Mouse (Mus musculus) CD8-positive naive resting alpha-beta T cell, adult 2 months (primary cell): Measurements from ENCODE around the gene Mepce.
"Not testable (repeated sequence)": the region's sequence is repeated elsewhere in the genome, so short reads cannot be mapped to it uniquely, and the experiment has no call there.

ENCODE experiments used
- DNase-seq, 2 experiments: peaks; one replicate each; pipeline ENCODE4 v3.0.0; 2022; ENCODE audit warnings: low read depth in 2 of 2, low spot score in 2 of 2

The Mepce gene

DNA sequence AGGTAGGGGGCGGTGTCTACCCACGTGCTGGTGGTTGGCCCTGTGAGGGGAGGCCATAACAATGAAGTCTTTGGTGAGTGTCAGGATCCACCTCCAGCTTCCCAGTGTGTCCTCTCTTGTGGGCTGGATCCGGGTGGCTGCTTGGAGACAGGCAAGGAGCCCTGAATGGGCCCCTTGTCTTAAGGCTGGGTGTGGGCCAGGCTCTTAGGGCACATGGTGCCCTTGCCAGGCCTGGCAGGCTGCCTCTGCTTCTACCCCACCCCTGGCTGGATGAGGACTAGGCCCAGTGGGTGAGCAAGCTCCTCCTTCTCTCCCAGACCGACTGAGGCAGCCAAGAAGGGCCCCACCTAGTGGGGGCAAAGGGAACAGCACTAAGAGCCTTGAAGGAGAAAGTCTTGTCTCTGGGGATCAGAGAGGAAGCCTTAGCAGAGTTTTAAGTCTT, 27.5 kb downstream of the Mepce start:
- peak; percentile 69 to 80 for DNase-seq

DNA sequence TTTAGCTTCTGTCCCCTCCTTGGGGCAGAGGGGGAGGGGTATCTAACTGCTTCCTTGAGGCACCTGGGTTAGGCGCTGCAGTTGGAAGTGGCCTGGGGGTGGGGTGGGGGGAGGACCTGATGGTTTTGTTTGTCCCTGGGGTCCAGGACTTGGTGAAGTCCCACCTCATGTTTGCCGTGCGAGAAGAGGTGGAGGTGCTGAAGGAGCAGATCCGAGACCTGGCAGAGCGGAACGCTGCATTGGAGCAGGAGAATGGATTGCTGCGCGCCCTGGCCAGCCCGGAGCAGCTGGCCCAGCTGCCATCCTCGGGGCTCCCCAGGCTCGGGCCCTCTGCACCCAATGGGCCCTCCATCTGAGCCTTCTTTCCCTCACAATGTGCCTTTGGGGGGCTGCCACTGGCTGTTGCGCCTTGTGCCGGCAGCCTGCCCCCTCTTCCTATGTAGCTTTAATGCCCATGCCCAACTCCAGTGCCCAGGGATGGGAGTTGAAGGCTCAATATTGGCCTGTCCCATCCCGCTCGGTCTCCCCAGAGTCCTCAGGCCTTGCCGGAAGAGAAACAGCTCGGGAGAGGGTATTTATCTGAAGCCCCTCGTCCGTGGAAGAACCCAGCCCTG, 28.4 kb downstream of the Mepce start:
- DNase-seq, result no peak

DNA sequence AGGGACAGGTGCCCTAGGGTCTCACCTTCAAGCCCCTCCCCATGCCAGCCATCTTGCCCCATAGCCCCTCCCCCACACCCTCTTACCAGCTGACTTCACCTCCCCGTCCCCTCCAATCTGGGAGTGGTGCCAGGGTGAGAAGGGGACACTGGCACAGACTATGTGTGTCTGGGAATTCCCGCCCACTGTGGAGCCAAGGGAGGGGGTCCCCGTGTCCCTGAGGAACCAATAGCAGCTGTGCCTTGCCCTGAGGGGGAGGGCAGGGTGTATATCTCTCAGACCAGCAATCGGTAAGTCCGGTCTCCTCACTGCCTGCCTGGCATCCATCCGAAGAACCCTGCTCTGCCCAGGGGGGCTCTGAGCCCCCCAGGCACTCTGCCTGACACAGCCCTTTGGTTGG, 29.6 kb downstream of the Mepce start:
- DNase-seq, result no peak

DNA sequence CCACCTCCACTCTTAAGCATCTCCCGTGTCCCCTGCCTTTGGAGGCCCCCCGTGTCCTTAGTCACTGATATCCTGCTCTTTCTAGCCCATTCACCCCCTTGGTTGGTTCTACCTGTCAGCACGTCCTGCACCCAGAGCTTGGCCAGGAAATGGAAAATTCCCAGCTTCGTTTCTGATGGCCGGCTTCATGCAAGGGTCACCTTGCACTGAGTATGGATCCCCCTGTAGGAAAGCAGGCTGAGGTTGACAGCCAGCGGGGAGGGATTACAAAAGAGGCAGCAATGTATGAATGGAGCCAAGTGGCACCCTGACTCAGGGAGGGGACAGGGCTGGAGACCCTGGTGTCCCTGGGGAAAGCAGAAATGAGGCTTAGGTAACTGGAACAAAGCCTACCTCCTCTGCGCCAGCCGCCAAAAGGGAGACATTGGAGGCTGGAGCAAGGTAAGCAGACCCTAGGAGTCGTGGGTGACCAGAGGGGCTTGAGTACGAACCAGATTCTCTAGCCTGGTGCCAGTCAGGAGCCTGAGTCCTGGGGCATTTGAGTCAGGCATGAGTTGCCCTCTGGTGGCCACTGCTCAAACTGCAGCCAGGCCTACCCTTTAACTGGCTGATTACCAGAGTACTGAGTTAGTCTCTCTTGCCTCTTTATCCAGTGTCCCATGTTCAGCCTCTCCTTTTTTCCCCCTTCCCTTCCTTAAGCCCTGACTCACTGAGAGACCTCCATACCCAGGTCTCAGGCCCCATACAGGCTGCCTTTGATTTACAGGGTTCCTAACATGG, 30.4 kb downstream of the Mepce start:
- peak; percentile 81 to 88 for DNase-seq

DNA sequence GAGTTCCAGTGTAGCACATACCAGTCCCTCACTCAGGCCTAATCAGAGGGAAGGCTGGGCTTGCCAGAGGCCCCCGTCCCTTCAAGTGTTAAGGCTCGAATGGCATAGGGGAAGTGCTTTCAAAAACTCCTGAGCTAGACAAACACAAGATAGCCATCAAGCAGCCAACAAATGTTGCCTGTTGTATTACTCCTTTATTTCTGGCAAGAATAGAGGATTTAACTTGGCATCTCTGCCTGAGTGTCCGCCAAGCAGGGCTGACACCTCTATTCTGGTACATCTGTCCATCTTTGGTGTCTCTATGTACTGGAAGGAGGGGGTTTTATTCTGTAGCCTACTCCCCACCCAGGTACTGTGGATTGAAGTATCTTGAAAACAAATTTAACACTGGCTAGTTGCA, 31.3 kb downstream of the Mepce start:
- no peak for DNase-seq

DNA sequence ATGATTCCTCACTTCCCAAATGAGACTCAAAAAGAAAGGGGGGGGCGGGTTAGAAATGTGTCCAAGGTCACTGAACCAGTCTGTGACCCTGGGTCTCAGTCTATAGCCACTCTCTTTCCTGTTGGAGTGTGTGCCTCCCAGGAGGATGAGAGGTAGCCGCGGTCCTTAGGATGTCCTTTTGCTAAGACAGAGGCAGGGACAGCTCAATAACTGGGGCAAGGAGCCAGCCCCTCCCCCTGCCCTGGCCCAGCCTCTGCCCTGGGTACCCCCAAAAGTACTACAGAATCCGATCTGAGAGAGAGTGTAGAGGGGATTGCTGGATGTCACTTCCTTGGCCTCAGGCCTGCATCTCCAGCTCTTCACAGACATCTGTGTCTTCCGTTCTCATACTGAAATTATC, 32.0 kb downstream of the Mepce start:
- no peak for DNase-seq

DNA sequence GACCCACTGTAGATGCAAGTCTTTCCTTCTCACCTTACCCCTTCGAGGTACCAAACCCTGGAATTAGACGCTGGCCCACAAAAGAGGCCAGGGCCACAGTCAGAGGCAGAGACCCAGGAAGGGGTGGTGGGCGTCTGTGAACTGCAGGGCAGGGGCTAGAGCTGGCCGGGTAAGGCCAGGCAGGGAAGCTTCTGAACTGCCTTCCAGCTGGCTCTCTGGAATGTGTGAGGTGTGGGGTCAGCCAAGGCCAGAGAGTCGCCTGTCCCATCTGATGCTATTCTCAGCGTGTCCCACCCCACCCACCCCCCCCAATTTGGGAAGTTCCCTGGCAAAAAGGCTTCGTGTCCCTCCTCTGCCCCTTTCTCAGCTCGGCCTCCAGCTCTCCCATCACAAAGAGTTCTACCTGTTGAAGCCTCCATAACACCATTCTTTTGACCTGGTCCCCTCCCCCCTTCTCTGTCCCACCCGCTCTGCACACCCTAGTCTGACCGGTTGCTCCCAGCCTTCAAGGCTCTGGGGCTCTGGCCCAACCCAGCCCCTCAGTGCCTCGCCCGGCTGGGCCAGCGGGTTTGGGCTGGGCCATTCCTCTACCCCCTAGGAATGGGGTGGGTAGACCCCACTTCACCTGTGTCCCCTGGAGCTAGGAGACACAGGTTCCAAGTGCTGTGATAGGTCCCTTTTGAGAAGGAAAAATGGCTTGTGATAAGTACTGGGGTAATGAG, 34.2 kb downstream of the Mepce start:
- DNase-seq, result no peak

DNA sequence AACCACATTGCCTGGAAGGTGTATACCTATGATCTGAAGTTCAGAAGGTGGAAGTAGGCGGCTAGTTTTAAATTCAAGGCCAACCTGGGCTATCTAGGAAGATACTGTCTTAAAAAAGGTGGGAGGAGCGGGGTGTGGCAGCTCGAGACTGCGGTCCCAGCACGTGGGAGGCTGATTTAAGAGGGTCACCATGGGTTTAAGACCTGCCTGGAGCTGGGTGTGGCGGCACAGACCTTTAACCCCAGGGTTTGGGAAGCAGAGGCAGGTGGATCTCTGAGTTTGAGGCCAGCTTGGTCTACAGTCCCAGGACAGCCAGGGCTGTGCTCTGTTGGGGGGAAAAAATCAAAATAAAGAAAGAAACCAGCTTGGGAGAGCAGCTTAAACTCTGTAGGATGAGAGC, 35.5 kb downstream of the Mepce start:
- no peak for DNase-seq

DNA sequence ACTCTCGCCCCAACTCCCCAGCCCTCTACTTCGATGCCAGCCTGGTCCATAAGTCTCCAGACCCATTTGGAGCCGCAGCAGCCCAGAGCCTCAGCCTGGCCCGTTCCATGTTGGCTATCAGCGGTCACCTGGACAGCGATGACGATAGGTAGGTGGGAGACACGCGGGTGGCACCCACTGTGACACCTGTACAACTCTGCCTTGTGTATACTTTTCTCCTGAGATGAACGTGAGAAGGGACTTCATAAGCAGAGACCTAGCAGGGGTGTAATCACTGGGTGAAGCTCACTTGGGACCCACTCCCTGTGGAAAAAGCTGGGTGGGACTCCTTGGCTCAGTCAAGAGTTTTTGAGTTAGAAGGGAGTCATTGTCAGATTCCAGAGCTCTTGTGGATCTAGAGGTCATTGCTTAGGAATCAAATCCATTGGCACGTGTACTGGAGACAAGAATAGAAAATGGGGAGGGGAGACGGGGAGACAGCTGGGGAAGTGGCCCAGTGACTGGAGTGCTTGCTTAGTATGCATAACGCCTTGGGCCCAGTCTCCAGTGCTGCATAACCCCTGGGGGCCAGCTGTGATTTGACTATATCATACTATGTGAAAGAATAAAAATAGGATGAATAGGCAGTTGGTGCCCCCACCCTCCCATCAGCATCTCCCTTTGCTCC, 36.1 kb downstream of the Mepce start:
- no peak for DNase-seq

DNA sequence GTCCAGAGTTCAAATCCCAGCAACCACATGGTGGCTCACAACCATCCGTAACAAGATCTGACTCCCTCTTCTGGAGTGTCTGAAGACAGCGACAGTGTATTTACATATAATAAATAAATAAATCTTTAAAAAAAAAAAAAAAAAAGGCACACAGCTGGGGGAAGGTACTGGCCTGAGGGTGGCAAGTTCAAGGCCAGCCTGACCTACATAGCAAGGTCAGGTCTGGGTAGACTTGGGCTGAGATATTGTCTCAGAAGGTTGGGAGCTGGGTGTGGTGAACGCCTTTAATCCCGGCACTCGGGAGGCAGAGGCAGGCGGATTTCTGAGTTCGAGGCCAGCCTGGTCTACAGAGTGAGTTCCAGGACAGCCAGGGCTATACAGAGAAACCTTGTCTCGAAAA, 37.2 kb downstream of the Mepce start:
- not testable (repeated sequence) for DNase-seq

DNA sequence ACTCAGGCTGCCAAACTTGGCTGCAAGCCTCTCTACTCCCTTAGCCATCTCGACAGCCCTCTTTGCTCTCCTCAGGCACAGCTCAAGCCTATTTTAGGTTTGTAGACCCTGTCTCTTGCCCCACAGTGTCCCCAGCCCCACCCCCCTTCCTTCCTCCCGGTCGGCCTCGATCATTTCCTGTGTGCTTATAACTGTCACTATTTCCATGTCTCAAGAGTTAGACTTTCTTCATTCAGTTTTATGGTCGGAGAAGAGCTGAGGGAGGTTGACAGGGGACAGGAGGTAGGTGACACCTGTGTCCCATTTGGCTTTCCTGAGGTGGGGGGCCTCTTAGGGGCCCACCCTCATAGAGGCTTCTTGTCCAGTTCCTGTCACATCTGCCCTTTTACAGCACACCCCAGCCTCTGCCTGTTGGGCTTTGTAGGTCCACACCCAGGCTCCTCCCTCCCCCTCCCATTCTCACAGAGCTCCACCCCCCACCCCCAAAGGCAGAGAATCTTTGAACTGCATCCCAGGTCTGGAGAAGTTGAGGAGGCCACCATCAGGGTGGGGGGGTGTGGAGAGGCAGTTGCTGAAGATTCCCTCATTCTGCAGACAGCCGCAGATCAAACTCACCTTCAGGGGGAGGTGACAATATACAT, 38.1 kb downstream of the Mepce start:
- no peak for DNase-seq

DNA sequence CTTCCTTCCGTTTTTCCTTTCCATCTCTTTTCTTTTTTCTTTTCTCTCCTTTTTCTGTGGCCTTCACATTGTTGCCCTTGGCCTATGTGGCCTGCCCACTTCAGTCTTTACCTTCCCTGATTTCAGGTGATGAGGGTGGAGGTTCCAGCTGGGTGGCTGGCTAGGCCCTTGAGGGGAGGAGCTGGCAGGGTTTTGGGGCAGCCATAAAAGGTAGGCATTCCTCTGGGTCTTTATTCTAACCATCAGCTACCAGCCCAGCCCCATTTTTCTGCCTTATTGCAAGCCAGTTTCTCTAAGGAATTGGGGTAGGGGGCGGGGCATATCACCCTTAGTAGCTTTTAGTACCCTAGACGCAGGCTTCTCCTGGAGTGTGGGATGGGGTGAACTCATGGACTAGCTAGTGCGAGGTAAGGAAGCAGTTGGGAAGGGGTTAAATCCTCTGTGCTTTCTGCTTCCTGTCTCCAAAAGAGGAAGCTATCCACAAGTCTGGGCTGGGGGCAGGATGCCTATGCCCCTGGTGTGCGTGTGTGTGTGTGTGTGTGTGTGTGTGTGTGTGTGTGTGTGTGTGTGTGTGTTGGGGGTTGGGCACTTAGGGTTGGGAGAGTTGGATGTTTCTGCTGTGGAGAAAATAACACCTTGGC, 39.2 kb downstream of the Mepce start:
- DNase-seq, result peak in 1 of 2 experiments; percentile 15

DNA sequence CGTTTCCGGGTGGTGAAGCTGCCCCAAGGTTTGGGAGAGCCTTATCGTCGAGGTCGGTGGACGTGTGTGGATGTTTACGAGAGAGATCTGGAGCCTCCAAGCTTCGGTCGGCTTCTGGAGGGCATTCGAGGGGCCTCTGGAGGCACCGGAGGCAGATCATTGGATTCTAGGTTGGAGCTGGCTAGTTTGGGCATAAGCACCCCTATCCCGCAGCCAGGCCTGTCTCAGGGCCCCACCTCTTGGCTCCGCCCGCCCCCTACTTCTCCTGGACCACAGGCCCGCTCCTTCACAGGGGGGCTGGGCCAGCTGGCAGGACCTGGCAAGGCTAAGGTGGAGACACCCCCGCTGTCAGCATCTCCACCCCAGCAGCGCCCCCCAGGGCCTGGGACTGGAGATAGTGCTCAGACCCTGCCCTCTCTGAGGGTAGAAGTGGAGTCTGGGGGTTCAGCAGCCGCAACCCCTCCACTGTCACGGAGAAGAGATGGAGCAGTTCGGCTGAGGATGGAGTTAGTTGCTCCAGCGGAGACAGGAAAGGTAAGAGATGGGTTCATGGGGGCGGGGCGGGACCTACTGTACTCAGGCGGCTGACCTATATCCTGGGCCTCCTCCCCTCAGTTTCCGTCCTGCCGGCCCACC, 40.0 kb downstream of the Mepce start:
- peak; percentile 25 to 36 for DNase-seq

DNA sequence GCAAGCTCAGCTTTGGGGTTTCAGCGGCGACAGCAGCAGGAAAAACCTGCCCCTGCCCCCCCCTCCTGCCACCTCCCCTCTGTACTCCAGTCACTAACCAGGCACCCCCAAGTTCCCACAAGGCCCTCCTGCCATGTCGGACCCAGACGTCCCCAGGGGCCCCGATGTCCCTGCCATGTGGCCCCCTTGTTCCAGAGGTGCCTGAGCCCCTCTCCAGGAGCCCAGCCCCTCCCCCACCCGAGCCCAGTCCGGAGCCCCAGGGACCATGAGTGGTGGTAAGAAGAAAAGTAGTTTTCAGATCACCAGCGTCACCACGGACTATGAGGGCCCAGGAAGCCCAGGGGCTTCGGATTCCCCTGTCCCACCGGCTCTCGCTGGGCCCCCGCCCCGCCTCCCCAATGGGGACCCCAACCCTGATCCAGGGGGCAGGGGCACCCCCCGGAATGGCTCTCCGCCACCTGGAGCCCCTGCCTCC, 40.6 kb downstream of the Mepce start:
- DNase-seq, result no peak

DNA sequence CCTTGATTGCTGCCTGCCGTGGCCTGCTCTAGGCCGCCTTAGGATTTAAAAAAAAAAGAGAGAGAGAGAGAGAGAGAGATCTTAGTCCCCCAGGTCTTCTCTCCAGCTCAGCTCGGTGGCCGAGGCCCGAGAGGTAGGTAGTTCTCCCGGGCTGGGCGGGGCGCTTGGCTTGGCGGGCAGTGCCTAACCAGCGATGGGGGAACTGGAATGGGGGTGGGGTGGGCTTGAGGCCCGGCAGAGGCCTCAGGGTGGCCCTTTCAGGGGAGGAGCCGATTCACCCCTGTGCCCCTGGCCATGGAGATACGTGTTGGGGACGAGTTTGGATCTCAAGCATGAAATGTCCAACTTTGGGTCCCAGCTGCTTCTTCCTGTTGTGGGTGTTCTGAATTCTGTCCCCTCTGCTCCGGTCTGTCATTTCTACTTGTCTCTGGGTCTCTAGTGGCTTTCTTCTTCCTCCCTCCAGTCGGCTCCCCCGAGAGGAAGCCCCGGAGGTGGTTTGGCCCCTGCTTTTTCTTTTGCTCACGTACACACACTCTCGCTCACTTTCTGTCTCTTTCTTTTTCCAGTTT, 41.1 kb downstream of the Mepce start:
- DNase-seq, result peak; percentile 29 to 54

DNA sequence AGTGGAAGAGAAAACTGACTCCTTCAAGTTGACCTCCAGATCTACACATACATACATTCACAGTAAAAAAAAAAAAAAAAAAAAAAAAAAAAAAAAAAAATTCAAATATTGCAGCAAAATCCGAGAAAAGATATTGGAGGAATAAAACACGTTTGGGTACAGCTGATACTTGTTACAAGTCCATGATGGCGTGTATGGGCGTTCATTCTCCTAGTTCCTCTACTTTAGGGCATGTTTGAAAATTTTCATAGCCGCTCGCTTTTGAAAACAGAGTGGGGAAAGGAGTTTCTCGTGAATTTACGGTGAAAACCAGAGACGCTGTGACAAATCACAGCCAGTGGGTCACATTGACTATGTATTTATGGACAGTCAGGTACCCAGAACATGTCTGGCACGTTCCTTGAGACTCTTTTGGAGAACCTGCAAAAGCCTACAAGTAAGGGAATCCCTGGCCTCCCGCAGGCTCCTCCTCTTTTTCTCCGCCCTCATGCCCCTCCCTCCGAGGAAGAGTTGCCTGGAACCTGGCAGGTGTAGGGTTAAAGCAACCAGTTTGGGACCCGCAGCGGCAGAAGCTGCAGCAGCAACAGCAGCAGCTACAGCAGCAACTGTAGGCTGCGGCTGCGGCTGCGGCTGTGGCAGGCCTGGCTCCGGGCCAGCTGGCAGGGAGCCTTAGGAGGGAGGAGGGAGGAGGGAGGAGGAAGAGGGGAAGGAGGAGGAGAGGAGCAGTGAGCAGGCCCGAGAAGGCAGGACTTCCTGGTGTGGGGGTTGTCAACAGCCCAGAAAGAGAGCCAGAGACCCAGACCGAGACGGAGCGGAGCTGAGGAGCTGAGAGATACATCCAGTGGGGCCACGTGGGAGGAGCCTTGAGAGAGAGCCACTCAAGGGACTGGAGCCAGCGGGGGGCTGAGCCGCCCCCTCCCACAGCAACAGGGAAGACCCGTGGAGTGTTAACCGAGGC, 42.0 kb downstream of the Mepce start, which contains the start of gene Tsc22d4:
Gene Tsc22d4 (plus strand): TSS at position 517 of the 958 bp plus-strand sequence.
- DNase-seq, result peak; percentile 88

DNA sequence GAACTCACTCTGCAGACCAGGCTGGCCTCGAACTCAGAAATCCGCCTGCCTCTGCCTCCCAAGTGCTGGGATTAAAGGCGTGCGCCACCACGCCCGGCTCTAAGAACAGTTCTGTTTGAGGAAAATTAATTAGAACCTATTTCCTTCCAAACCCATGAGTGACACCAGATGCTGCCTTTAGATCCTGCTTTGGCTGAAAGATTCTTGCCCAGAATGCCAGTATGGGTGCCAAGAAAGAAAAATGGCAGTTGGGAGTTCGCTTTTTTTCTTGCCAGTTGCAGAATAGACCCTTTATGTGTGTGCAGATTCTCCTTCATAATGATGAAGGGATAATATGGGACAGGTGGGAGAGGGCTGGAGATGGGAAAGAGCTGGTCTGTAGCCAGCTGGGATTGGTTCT, 43.3 kb downstream of the Mepce start:
- DNase-seq, result no peak

DNA sequence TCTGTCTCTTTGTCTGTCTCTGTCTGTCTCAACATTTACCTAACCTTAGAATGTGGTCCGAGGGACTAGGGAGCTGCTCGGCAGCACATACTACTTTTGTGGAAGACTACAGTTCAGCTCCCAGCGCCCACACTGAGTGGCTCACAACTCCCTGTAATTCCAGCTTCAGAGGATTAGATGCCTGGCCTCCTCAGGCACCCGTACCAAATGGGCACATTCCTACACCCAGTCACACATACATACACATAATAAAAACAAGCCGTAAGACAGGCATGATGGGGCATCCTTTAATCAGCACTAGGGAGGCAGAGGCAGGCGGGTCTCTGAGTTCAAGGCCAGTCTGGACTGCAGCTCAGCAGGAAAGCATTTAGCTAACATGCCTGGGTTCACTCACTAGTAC, 44.6 kb downstream of the Mepce start:
- DNase-seq, result no peak
